Mouse (Mus musculus) spleen, adult 2 months (tissue): ENCODE results near the gene Stom. TPM values are rescaled to one million over a fixed set of nuclear protein-coding genes. Genes with fewer than 3 reads are reported as not detected.

Experiments used
- DNase-seq, 2 experiments: peaks; one replicate each; pipeline versions ENCODE4 v3.0.0 to v3.0.0-alpha.2; 2012 to 2021; ENCODE audit warnings: low spot score in 2 of 2, low read depth in 1 of 2
- H3K27ac ChIP-seq: fragments of 200-500 bp; 2 replicates; pipeline ENCODE4 v1.5.1; 2012; ENCODE audit warnings: low read length, inconsistent platforms; ENCODE audit not compliant: insufficient read depth
- H3K27me3 ChIP-seq: fragments of 200-500 bp; 2 replicates; pipeline ENCODE4 v1.6.1; 2012; ENCODE audit warnings: mild to moderate bottlenecking, moderate library complexity, low read length, inconsistent platforms; ENCODE audit not compliant: control insufficient read depth, insufficient read depth
- H3K36me3 ChIP-seq: fragments of 200-500 bp; 2 replicates; pipeline ENCODE4 v1.6.1; 2012; ENCODE audit warnings: mild to moderate bottlenecking, low read length, inconsistent platforms; ENCODE audit not compliant: control insufficient read depth, insufficient read depth
- H3K4me1 ChIP-seq: fragments of 200-500 bp; 2 replicates; pipeline ENCODE4 v1.6.1; 2011; ENCODE audit warnings: inconsistent platforms; ENCODE audit not compliant: control insufficient read depth, insufficient read depth, insufficient read length
- H3K4me3 ChIP-seq: fragments of 200-500 bp; 2 replicates; pipeline ENCODE4 v1.5.1; 2011; ENCODE audit warnings: mild to moderate bottlenecking, inconsistent platforms; ENCODE audit not compliant: insufficient read depth, insufficient read length; ENCODE audit errors: extremely low read depth
- CTCF ChIP-seq: fragments of 200-500 bp; IDR thresholded peaks from 2 replicates; pipeline ENCODE4 v1.5.1; 2011; ENCODE audit warnings: mild to moderate bottlenecking, inconsistent platforms; ENCODE audit not compliant: insufficient read depth, insufficient read length, insufficient replicate concordance; ENCODE audit errors: extremely low read depth
- POLR2A ChIP-seq: fragments of 200-500 bp; IDR thresholded peaks from 2 replicates; pipeline ENCODE4 v1.6.1; 2011; ENCODE audit warnings: low read depth, low read length, inconsistent platforms
- WGBS: fragments of 180-500 bp; shearing (Covaris S2); methylation state at CpG from one replicate; pipeline ENCODE4 v1.1.7; 2018; 5-methylcytosine and 5-hydroxymethylcytosine counted together
- polyA plus RNA-seq: library from polyadenylated mRNA; depleted of rRNA; stranded (reverse); fragments of >200 nt; gene quantifications from 2 replicates; pipeline ENCODE4 v1.2.3, GENCODE M21; 2012

Gene Stom
- polyA plus RNA-seq, 1 experiment, result 41.9 TPM

- peak in 1 of 2 experiments; percentile 32 for DNase-seq
- TF ChIP-seq CTCF (peak; percentile 5; the same call in 1 of the 2 replicates), POLR2A (no peak)
- Histone ChIP-seq H3K36me3 (no peaks in the 10 kb centered on the region), H3K27me3 (no peaks in the 10 kb centered on the region), H3K4me3 (no peak overlapping the region), H3K4me1 (no peaks in the 10 kb centered on the region), H3K27ac (no peak overlapping the region)
- WGBS, result 25% methylated on average over 5 of the region's 5 CpGs
Measured at GRCm38 (mm10) chr2:35349184-35349583, 12.4 kb upstream of the Stom start.

- DNase-seq, result no peak
- Histone ChIP-seq H3K27me3 (no peaks in the 10 kb centered on the region), H3K27ac (no peak overlapping the region), H3K4me1 (peaks cover 3% of the 10 kb centered on the region; the same call in 1 of the 2 replicates), H3K36me3 (no peaks in the 10 kb centered on the region), H3K4me3 (no peak overlapping the region)
- 28% methylated on average over 2 of the region's 2 CpGs for WGBS
- TF ChIP-seq CTCF, result no peak
- no peak for TF ChIP-seq POLR2A
Measured at GRCm38 (mm10) chr2:35345984-35346383, 9.2 kb upstream of the Stom start.

GRCm38 (mm10) chr2:35342605-35343004 is 5.8 kb upstream of the Stom start:
- DNase-seq, result no peak
- Histone ChIP-seq H3K27ac (no peak overlapping the region), H3K4me1 (peaks cover 3% of the 10 kb centered on the region; the same call in 1 of the 2 replicates), H3K36me3 (no peaks in the 10 kb centered on the region), H3K4me3 (no peak overlapping the region), H3K27me3 (no peaks in the 10 kb centered on the region)
- TF ChIP-seq CTCF, result no peak
- TF ChIP-seq POLR2A, result no peak
- WGBS, result 62% methylated on average over 3 of the region's 3 CpGs

GRCm38 (mm10) chr2:35338707-35339106 is 1.9 kb upstream of the Stom start:
- DNase-seq, result no peak

GRCm38 (mm10) chr2:35338036-35338435 is 1.3 kb upstream of the Stom start:
- WGBS, result 55% methylated on average over 1 of the region's 1 CpGs
- Histone ChIP-seq H3K27me3 (no peaks in the 10 kb centered on the region), H3K36me3 (no peaks in the 10 kb centered on the region), H3K4me3 (no peak overlapping the region), H3K4me1 (peaks cover 5% of the 10 kb centered on the region; the same call in 1 of the 2 replicates), H3K27ac (peak overlapping the region; percentile 0; the same call in 1 of the 2 replicates)
- TF ChIP-seq POLR2A (no peak), CTCF (no peak)
- DNase-seq, result no peak

More at GRCm38 (mm10) chr2:35338707-35339106, 1.9 kb upstream of the Stom start:
- peaks cover 5% of the 10 kb centered on the region; the same call in 1 of the 2 replicates for H3K4me1 ChIP-seq
- TF ChIP-seq CTCF (no peak), POLR2A (no peak)
- no peak overlapping the region for H3K4me3 ChIP-seq
- H3K27me3 ChIP-seq, result no peaks in the 10 kb centered on the region
- H3K27ac ChIP-seq, result peak overlapping the region; percentile 0; the same call in 1 of the 2 replicates
- H3K36me3 ChIP-seq, result no peaks in the 10 kb centered on the region
- 75% methylated on average over 6 of the region's 6 CpGs for WGBS

GRCm38 (mm10) chr2:35337419-35337818 is 643 bp upstream of the Stom start:
- DNase-seq, result no peak
- H3K4me3 ChIP-seq, result no peak overlapping the region
- H3K4me1 ChIP-seq, result peaks cover 5% of the 10 kb centered on the region; the same call in 1 of the 2 replicates
- peak overlapping the region; percentile 70 for H3K27ac ChIP-seq
- TF ChIP-seq POLR2A, result no peak
- TF ChIP-seq CTCF, result no peak
- no peaks in the 10 kb centered on the region for H3K27me3 ChIP-seq
- no peaks in the 10 kb centered on the region for H3K36me3 ChIP-seq
- 76% methylated on average over 10 of the region's 10 CpGs for WGBS

GRCm38 (mm10) chr2:35335620-35336019 is 1.2 kb downstream of the Stom start:
- no peaks in the 10 kb centered on the region for H3K27me3 ChIP-seq
- H3K4me1 ChIP-seq, result peaks cover 2% of the 10 kb centered on the region; the same call in 1 of the 2 replicates
- no peaks in the 10 kb centered on the region for H3K36me3 ChIP-seq
- 66% methylated on average over 7 of the region's 7 CpGs for WGBS
- H3K27ac ChIP-seq, result no peak overlapping the region
- peak overlapping the region; percentile 21; the same call in 1 of the 2 replicates for H3K4me3 ChIP-seq
- no peak for DNase-seq
- no peak for TF ChIP-seq CTCF
- TF ChIP-seq POLR2A, result no peak
